20 mouse cellular contexts compared by ENCODE assay signal in genomic region chr8:116025321-116025720, GRCm38 (mm10).
"Had no signal": no experiment of that assay in that cellular context is flagged by ENCODE, and none has a peak within 500 bp of the region (broad histone marks: within the 10 kb centered on the region; RNA-seq: fewer than 3 reads in every experiment).

No protein-coding gene starts in this region.

- H3K27me3 ChIP-seq: intestine, embryonic 15.5 days; limb, embryonic 13.5 days; liver, embryonic 12.5 days; liver, embryonic 15.5 days; lung, embryonic 15.5 days; midbrain, embryonic 12.5 days; midbrain, embryonic 15.5 days; neural tube, embryonic 12.5 days; neural tube, embryonic 15.5 days had no signal

- H3K4me3 ChIP-seq: intestine, embryonic 15.5 days; limb, embryonic 10.5 days; limb, embryonic 13.5 days; liver, embryonic 12.5 days; liver, embryonic 15.5 days; lung, embryonic 15.5 days; midbrain, embryonic 12.5 days; midbrain, embryonic 15.5 days; neural tube, embryonic 12.5 days; neural tube, embryonic 15.5 days had no signal

- ATAC-seq: intestine, embryonic 15.5 days; liver, embryonic 12.5 days; midbrain, embryonic 15.5 days had no signal

- H3K9me3 ChIP-seq: intestine, embryonic 15.5 days; limb, embryonic 10.5 days; limb, embryonic 13.5 days; liver, embryonic 12.5 days; liver, embryonic 15.5 days; lung, embryonic 15.5 days; midbrain, embryonic 12.5 days; midbrain, embryonic 15.5 days; neural tube, embryonic 12.5 days; neural tube, embryonic 15.5 days had no signal

- DNase-seq: kidney, adult 11 months; kidney, adult 8-10 months; liver; lung, adult 18-20 months; lung, postnatal 10 days; right cerebral cortex, postnatal 25 days; thymus, adult 2 months; thymus, postnatal 14 days; thymus, postnatal 4 days had no signal

- H3K36me3 ChIP-seq: intestine, embryonic 15.5 days; limb, embryonic 10.5 days; limb, embryonic 13.5 days; liver, embryonic 12.5 days; liver, embryonic 15.5 days; lung, embryonic 15.5 days; midbrain, embryonic 12.5 days; midbrain, embryonic 15.5 days; neural tube, embryonic 12.5 days; neural tube, embryonic 15.5 days had no signal

- H3K4me1 ChIP-seq: intestine, embryonic 15.5 days; limb, embryonic 10.5 days; limb, embryonic 13.5 days; liver, embryonic 12.5 days; liver, embryonic 15.5 days; lung, embryonic 15.5 days; neural tube, embryonic 12.5 days; neural tube, embryonic 15.5 days had no signal

- H3K4me2 ChIP-seq: intestine, embryonic 15.5 days; limb, embryonic 13.5 days; liver, embryonic 12.5 days; liver, embryonic 15.5 days; lung, embryonic 15.5 days; midbrain, embryonic 12.5 days; midbrain, embryonic 15.5 days; neural tube, embryonic 12.5 days; neural tube, embryonic 15.5 days had no signal

- H3K9ac ChIP-seq: intestine, embryonic 15.5 days; limb, embryonic 13.5 days; liver, embryonic 12.5 days; liver, embryonic 15.5 days; lung, embryonic 15.5 days; midbrain, embryonic 12.5 days; midbrain, embryonic 15.5 days; neural tube, embryonic 12.5 days; neural tube, embryonic 15.5 days had no signal

- H3K27ac ChIP-seq: intestine, embryonic 15.5 days; limb, embryonic 10.5 days; limb, embryonic 13.5 days; liver, embryonic 12.5 days; liver, embryonic 15.5 days; lung, embryonic 15.5 days; macrophage; midbrain, embryonic 12.5 days; midbrain, embryonic 15.5 days; neural tube, embryonic 12.5 days; neural tube, embryonic 15.5 days had no signal
